Mouse (Mus musculus): Measurements from ENCODE around the gene Med10.

DNA sequence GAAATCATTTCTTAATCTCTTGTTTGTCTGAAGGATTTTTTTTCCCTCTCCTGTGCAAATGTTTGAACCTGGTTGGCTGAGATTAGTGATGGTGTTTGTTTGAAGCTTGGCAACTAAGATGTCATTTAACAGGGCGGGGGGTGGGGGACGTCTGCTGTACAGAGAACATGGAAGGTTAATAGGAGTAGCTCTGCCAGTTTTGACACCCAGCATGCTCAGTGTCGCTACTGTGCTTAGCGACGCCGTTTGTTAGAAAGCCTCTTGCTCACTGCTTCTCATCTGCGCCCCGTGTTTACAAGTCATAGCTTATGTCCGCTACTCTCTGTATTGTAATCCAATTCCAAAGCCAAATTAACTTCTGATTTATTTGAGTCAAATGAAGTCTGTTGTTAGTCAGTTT is 37.5 kb upstream of the Med10 start:
- TF ChIP-seq POLR2A (IDR thresholded peaks at IDR 0.05; ENCODE audit: insufficient read depth, low read depth, low read length), result no peak
- TF ChIP-seq CTCF (IDR thresholded peaks at IDR 0.05), result no peak
